Mouse (Mus musculus) kidney, postnatal 4 days (tissue): ENCODE data around the gene Fbxw11.

Experiments
- DNase-seq, 2 experiments: peaks; one replicate each; pipeline ENCODE4 v3.0.0; 2021; ENCODE audit warnings: mixed read lengths in 2 of 2

Gene Fbxw11

DNA sequence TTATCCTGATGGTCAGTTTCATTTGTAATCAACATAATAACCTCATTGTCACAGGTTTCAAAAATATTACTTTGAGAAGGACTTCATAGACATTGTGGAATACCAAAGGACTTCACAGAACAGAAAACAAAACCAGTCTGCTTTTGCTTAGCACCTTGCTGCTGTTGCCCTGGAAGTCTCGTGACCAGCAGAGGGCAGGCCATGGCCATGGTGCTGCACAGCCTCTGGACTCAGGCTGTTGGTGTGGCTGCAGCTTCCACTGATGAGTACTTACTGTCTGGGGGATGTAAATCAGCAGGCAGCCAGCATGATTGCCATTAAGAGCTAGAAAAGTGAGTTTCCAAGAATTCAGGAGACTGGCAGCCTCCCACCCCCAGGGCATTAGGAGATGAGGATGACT, 16.8 kb upstream of the Fbxw11 start:
- DNase-seq: peak; percentile 82 to 87

DNA sequence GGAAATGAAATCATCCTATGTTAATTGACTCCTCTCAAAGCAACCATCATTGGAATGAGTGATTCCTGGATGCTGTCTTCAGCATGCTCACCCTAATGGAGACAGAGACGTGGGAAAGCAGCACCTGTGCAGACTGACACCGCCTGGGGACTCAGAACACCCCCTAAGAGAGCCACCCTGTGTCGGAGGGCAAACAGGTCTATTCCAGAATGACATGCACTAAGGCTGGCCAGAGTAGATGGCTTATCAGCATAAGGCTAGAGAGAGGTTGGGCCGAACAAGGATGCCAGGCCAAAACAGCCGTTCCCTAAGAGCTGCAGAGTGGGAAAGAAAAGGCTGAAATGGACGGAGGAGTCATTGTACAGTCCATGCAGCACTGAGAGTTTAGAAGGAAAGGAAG, 16.4 kb upstream of the Fbxw11 start:
- DNase-seq: no peak

DNA sequence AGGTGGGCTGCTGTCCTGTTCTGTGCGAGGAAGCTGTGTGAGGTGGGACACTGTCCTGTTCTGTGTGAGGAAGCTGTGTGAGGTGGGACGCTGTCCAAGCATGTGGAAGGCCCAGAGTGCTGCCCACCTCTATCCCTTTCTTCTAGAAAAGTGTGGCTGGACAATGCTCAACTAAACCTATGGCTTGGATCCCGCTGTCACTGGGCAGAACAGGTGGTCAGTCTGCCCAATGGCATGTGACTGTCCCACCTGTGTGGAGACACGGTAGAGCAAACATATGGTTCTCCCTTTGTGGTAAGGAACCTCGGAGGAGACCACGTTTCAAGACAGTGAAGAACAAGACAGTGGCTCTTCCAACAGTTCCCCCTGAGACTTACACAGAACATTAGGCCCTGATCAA, 14.6 kb upstream of the Fbxw11 start:
- no peak for DNase-seq

DNA sequence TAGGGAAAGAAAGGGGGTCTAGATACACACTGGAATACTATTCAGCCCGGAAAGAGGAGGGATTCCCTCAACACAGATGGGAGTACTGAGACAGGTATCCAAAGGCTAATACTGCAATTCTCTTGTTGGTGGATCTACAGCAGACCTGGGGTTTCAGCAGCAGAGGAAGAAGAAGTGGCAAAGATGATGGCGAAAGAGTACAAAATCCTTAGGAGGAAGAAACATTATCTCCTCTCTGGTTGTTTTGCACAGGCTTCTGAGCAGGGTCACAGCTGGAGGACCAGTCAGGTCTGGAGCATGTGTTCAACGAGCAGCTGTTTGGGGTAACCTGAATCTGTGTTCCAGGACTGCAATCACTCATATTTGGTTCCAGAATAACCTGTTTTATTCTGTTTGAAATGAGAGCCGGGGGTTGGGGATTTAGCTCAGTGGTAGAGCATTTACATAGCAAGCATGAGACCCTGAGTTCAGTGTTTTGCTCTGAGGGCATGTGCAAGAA, 12.8 kb upstream of the Fbxw11 start:
- DNase-seq: no peak

DNA sequence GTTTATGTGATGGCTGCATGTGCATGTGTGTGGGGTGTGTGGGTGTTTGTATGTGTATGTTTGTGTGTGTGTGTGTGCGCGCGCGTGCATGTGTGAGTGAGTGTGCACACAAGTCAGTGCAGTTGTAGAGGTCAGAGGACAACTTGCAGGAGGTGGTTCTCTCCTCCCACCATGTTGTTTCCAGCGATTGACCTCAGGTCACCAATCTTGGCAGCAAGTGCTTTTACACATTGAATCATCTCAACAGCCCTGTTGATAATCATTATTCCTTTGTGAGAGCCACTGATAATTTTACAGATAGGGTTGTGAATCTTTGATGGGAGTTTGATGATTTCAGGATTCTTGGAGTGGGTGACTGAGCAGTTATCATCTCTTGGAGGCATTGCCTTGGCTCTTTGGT, 9.9 kb upstream of the Fbxw11 start:
- no peak for DNase-seq

DNA sequence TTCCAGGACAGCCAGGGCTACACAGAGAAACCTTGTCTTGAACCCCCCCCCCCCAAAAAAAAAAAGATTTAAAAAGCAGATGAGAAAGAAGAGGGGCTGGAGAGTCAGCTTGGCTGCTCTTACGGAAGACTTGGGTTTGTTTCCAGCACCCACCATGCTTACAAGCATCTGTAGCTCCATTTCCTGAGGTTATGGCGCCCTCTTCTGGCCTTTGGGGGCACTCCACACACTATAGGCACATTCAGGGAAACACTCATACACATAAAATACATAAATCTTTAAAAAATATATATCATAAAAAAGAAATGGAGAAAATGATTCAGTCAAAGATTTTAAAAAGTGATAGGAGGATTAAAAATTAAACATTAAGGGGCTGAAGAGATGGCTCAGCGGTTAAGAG, 9.0 kb upstream of the Fbxw11 start:
- no peak for DNase-seq

DNA sequence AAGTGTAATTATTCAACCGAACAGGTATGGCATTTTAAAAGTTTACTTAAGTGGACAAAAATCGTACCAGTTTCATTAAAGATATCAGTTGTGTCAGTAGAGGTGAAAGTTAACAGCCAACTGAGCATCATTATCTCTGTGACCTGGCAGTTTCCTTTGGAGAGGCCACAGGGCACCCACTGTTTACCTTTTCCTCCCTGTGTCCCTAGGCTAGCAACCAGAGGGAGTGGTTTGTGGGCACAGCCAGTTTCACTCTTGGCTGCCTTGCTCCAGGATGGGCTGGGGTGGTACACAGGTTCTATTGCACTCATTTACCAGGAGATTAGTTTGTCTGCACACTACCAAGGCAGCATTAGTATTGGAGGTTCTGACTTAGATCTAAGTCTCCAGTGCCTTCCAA, 8.4 kb upstream of the Fbxw11 start:
- DNase-seq: no peak

DNA sequence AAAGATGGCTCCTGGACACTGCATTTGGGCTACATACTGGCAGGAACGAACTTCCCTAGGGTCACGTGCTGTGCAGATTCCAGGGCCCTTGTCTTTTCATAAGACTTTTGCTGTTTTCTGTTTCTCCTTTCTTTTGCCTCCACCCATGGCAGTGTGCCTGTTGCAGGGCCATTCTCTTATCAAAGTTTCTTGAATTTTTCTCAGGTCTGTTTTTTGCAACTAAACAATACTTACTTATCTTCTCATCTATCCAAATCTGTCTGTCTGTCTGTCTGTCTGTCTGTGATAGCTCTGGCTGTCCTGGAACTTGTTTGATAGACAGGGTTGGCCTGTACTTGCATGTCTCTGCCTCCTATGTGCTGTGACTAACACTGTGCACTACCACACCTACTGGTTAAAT, 7.7 kb upstream of the Fbxw11 start:
- no peak for DNase-seq

DNA sequence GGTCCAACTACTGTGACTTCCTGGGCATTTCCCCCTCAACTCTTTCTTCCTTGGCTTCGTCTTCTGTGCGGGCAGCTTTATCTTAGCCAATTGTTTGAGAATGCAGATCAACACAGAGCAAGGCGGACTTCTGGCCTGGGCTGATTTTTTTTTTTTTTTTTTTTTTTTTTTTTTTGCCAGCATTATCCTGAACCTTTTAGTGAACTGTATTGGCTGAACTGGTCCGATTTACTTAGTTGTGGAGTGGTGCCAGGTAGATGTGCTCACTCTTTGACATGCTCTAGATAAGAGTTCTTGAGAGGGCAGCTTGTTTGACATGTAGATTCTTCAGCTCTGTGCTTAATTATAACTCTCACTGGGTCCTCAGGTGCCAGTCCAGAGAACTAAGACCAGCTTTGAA, 6.2 kb upstream of the Fbxw11 start:
- no peak for DNase-seq

DNA sequence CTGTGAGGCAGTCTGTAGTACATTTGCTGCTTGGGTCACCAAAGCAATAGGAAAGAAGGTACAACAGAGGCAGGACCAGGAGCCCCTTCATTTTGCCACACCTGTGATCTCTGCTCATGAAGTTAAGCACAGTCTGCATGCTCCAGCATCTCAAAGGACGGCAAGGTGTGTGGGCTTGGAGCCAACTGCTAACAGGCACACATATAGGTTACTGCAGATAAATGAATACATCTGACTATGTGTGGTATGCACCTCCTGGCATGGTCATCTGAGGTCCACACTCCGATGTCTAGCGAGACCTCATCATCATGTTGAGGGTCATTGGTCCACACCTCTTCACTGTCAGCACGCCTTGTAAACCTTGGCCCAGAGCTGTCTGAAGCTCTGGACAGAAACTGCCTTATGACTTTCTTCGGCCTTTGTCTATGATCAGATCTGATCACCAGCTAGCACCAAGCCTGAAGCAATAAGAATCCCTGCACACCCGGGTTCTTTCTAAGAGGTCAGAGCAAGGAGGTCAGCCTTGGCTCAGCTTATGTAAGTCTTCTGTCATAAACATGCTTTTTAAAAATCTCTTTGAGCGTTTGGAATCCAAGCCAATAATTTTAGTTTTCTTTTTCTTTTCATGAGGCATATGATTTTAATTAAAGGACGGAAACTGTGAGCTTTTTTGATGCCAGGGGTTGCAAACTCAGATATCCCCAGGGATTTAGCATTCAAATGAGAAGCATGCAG, 3.8 kb upstream of the Fbxw11 start:
- DNase-seq: no peak

DNA sequence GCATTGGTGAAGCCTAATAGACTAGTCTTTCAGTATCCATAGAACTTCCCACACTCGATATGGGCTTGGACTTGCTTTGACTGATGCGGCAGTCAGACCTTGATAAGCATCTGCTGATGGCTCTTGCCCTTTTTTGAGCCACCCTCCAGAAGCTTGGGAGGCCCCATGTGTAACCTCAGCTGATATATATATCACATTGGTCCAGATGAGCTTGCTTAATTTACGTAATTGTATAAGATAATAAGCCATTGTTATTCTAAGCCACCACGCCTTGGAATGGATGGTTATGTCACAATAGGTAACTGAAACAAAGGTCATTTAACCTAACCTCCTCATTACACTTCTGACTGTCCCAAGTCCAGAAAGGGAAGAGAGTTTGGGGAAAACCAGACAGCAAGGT, 1.9 kb upstream of the Fbxw11 start:
- no peak for DNase-seq

DNA sequence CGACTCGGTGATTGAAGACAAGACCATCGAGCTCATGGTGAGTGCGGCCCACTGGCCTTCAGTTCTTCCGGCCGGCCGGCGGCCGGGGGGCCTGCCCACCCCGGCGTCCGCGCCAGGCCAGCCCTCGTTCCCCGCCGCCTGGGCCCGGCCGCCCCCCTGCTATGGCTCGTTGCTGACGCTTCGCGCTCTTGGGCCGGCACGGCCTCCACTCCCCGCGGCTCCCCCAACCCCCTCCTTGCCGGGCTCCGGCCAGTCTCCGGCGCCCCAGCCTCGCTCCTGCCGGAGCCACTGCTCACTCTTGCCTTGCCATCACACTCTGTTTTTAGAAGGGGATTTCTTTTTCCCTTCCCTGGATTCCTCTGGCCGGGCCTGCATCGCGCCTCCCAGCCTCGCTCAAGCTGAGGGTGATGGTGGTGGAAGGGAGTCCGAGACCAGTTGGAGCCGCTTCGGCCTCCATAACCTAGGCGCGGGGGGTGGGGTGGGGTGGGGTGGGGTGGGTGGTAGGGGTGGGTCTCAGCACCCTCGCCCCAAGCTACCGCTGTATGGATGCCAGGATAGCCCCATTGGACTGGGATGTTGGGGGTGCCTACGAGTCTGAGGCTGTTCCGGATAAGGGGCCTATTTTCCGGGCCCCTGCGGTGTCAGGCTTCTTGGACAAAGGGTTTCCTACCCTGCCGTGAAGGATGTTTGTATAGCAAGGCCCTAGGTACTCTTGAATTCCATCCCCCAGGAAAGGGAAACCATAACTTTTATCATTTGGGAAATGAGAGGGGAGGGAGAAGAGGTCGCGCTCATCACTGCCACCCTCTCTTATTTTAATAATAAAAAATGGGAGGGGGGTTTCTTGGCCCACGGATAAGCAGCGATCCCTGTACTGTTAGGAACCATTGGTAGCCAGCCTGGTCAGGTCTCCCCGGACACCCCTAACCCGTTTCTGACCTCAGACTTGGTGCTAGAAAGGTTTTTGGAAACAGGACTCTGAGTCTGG, 669 bp downstream of the Fbxw11 start:
- no peak for DNase-seq

DNA sequence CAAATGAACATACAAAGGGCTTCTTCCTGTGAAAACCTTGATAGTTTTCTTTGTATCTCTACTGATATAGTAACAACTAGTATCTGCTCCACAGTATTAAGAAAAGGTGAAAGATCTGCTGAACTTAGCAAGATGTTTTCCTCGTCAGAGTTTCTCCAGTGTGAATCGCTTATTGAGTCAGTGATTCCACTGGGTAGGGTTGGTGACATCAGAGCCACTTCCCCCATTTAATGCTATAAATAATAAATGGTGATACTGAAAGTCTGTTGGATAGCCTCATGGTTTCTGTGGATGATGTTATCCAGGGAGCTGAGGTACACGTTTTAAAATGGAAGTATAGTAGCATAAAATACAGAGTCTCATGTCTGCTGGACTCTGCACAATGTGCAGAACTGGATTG, 1.5 kb downstream of the Fbxw11 start:
- no peak for DNase-seq

DNA sequence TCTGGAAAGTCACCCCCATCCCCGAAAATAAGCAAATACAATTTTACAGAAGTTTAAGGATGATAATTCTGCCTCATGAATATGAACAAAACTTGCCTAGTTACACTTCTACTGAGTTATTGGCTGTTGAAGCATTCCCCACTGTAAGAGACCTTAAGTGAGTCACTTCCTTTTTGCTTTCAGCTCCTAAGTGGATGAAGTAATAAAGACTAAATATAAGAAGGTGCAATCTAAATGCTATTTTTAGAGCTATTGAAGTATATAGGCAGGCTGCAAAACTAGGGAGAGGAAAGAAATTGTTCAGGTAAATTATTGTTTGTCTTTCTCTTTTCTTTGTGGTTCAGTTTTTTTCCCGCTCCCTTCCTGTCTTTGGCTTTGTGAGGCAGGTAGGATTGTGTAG, 4.7 kb downstream of the Fbxw11 start:
- no peak for DNase-seq

DNA sequence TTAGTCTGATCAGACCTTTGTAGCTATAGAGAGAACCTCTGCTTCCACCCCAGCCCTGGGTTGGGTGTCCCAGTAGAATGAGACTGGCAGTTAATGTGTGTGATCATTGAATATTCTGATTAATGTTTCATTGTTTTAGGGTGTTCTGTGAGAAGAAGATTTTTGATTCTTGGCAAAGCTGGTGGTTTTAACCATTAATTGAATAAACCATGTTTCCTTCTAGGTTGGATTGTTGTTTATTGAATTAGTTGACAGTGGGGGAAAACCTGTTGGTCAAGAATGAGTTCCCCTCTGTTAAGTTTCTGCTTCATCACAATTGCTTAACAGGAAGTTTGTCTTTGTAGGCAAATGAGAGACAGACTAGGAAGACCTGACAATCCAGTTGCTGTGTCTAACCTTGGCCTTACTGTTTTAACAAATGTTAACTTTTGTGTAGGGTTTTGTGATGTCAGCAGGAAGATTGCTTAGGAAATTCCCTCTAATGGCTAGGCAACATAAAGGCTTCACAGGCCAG, 7.8 kb downstream of the Fbxw11 start:
- no peak for DNase-seq

DNA sequence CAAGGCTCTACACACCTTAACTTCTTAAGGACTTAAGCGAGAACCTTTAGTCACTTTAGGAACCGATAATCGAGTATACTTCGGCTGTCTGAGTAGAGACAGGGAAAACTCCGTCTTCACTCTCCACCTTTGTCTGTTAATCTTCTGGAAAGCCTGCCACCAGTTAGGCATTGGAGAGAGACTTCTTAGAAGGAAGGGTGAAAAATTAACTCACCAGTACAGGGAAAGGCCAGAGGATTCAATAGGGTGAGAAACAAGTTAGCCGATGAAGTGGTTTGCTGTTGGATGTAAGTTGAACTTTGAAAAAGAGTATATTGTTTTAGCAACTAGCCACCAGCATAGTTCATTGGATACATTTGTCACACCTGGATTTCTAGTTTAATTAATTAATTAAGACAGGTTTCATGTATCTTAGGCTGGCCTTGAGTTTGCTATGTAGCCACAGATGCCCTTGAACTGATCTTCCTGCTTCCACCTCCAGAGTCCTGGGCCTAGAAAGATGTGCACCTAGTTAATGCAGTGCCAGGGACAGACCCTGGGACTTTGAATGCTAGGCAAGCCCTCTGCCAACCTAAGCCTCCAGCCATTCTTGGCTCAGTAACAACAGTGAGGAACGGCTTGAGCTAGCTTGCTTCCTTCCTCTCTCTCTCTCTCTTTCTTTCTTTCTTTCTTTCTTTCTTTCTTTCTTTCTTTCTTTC, 8.5 kb downstream of the Fbxw11 start:
- peak in 1 of 2 experiments; percentile 18 for DNase-seq

DNA sequence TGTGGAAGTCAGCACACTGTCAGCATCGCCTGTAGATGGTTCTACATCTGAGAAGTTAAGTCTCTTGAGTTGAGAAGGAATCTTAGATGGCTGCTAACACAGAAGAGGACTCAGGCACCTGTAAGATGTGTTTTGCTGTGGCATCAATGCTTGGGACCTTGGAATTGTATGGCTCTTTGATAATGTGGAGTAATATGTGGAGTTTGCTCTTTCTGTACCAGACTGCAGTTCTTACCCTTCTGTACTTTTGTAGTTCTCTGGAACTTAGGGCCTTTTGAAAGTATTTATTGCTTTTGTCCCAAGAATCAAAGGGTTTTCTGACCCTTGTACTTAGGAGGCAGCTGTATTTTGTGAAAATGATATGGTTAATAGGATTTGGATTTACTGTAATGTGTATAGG, 9.2 kb downstream of the Fbxw11 start:
- DNase-seq: no peak

DNA sequence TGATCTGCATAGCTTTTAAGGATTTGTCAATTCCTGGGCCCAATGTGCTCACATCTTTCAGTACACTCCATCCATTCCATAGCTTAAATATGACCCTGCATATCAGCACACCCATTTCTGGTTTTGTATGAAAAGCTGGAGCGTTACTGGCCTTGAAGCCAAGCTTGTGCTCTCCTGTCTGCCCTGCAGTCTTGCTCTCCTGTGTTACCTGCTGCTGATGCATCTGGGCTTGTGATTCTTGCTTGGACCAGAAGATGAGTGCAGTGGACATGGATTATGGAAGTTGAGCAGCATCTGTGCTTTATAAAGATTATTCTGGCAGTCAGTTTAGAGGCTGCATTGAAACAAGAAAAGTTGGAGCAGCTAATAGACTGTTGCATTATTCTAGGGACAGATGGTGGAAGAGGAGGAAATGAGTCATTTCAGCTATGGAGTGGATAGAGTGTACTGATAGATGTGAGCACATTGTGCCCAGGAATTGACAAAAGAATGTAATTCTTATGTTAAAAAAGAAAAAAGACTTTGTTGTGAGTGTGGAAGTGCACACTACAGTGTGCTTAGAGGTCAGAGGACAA, 19.6 kb downstream of the Fbxw11 start:
- DNase-seq: no peak

DNA sequence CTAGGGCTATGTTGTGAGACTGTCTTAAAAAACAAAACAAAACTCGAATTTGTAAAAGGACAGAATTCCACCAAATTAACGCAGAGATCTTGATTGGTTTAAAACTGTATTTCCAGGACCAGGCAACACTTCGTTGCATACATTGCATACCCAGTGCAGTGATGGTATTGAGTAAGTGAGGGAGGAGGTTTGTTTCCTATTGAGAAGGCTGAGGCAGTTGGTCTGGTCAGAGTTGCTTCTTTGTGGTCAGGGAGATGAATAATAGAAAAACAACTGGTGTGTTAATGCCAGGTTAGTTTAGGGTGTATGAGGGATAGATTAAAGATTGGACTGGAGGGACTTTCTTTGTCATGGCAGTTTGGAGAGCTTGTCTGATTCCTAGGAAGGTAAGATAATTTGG, 23.1 kb downstream of the Fbxw11 start:
- DNase-seq: no peak

DNA sequence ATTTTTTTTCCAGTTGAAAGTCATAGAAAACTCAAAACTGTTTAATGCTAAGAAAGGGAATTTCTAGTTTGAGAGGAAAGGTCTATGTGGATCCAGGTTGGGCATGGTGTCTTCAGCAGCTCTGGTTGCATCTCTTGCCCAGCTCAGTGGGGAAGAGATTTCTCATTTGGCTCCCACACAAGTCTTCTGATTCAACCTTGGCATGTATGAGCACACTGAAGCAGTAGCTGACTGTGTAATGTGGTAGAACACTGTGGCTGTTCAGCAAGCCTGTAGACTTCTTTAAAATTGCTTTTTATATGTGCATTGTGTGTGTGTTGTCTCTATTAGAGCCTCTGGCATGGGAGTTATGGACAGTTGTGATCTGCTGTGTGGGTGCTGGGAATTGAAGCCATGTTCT, 24.5 kb downstream of the Fbxw11 start:
- DNase-seq: no peak

DNA sequence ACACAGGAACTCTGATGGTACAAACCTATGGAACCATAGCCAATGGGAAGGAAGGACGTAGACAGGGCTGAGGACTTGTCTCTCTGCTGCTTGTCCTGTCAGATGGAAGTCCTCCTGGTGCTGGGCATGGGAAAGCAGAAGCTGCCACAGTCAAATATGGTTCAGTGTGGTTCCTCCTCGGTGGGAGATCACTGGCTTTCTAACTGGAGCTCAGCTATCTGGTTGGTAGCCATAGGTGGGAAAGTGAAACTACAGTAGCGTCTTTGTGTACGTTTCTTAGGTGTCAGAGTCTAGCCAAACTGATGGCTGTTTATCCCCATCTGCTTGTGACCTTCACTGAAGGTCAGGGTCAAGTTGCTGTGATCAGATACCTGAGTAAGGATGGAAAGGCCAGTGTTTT, 29.0 kb downstream of the Fbxw11 start:
- DNase-seq: no peak

DNA sequence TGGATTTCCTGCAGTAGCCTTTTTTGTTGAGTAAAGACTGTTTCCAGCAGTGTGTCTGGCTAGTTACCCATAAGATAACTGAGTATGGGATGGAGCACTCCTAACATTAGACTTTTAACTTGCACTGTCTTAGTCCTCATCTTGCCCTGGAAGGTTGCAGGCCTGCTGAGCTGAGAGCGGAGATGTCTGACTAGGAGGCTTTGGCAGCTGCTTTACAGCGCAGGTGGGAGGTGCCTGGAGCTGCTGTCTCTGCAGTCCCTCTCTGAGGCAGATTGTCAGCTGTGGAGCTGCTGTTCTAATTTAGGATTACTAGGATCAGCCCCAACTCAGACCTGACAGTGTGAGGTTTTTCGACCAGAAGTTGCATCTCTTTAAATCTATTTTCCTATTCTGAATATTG, 34.3 kb downstream of the Fbxw11 start:
- peak in 1 of 2 experiments; percentile 21 for DNase-seq

DNA sequence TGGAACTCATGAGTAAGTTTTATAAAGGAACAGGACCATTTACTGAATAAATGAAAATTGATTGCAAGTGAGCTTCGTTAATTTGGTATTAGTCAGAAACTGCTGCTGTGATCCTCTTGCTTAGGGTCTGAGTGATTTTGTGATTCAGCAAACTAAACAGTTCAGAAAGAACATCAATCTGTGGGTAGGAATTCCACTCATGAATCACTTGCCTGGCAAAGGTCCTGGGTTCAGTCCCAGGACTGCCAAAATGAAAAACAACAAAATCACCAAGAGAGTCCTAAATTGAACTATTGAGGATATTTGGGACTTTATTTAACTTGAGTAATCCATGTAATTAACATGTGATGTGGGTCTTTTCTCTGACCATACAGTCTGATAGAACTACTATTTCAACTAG, 35.3 kb downstream of the Fbxw11 start:
- no peak for DNase-seq
